Mouse (Mus musculus) CD4-positive helper T cell, adult 2 months (primary cell): ENCODE results near the gene Cysrt1.

ENCODE experiments used
- DNase-seq: peaks from one replicate; pipeline ENCODE4 v3.0.0-alpha.2; 2012; ENCODE audit warnings: low read depth, missing footprints, low spot score

Gene Cysrt1

GRCm38 (mm10) chr2:25234551-25235220 is 7.6 kb downstream of the Cysrt1 start:
- DNase-seq, result no peak

GRCm38 (mm10) chr2:25234050-25234449 is 8.2 kb downstream of the Cysrt1 start, which contains the start of gene Slc34a3:
Gene Slc34a3 (minus strand): TSS chr2:25234364.
- no peak for DNase-seq

DNA sequence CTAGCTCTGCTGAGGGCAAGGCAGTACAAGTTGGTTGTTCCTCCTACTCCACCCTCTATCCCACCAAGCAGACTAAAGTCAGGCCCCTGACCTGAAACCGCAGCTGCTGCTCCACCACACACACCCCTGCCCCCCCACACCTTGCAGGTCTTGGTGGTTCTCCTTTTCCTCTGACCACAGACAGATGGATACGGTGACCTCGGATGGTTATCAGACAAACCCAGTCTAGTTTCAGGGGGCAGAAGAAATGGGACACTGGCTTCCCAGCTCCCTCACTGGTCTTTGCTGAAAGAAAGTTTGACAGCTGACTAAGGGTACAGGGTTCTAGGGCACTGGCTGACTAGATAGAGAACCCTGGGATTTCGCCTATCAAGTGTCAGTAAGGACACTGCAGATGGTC is 8.8 kb downstream of the Cysrt1 start:
- no peak for DNase-seq

DNA sequence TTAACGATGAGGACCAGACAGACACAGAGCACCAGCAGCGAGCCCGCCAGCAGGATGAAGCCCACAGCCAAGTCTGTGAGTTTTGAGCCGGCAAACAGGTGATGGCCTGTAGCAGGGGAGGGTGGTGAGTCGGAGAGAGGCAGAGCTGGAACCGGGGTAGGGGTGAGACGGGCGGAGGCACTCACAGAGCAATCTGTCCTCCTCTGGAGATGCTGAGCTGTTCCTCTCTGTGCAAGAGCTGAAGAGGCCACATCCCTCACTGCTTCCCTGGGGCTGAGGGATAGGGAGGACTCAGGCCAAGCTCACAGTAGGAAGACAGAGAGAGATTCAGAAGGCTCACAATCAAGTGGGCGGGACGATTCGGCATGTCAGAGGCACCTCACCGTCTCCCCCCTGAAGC is 11.2 kb downstream of the Cysrt1 start:
- no peak for DNase-seq

GRCm38 (mm10) chr2:25230581-25230980 is 11.7 kb downstream of the Cysrt1 start:
- no peak for DNase-seq

GRCm38 (mm10) chr2:25229582-25229981 is 12.7 kb downstream of the Cysrt1 start:
- DNase-seq, result no peak

DNA sequence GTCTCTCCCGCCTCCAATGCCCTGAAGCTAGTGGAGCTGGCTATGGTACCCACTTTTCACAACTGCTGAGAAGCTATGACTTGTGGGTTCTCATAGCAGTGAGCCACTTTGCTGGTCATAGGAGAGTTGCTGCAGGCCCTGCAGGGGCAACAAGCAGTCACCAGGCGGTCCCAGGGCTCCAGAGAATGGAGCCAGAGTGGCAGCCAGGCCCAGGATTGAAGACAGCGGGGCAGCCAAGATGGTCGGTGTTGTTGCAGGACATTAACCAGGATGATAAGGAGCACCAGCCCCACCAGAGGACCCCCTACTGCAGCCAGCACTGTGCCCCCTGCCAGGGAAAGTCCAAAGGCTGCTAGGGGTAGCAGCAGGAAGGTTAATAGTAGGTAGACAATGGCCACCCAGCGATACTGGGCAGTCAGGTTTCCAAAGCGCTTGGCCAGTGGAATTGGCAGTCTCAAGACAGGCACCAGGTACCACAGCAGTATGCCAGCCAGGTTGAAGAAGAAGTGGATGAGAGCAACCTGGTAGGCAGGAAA is 13.2 kb downstream of the Cysrt1 start:
- DNase-seq, result no peak

- DNase-seq, result peak; percentile 91
Observed at GRCm38 (mm10) chr2:25228431-25228889, 13.8 kb downstream of the Cysrt1 start.

- DNase-seq, result no peak
Observed at GRCm38 (mm10) chr2:25227406-25227805, 14.8 kb downstream of the Cysrt1 start.

- no peak for DNase-seq
Observed at GRCm38 (mm10) chr2:25226864-25227263, 15.4 kb downstream of the Cysrt1 start.

DNA sequence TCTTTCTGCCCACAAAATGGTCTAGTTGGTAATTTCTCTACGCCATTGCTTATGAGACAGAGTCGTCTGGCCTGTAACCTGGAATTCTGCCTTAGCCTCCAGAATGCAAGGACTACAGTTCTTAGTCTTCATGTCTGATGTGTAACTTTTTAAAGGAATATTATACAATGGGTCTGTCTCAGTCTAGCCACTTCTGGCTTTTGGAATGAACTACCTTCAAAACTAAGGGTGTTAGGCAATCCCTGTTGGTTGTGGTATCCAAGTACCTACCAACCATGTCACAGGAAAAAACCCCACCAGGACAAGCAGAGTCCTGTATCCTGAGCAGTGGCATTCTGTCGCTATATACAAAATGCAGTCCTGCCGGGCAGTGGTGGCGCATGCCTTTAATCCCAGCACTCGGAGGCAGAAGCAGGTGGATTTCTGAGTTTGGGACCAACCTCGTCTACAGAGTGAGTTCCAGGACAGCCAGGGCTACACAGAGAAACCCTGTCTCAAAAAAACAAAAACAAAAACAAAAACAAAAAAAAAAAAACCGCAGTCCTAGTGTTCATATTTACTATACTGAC is 16.4 kb downstream of the Cysrt1 start:
- DNase-seq, result no peak

GRCm38 (mm10) chr2:25224766-25225752 is 17.2 kb downstream of the Cysrt1 start:
- no peak for DNase-seq

DNA sequence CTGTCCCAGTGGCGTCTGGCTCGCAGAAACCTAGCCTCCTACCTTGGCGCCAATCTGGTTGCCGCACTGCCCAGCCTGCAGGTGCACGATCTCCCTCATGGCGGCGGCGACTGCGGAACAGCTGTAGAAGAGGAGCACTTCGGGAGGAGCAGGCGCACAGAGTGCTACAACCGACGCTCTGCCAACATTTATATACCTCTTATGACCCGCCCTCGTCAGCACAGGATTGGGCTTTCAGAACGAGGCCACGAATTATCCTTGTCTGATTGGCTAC is 17.8 kb downstream of the Cysrt1 start, which contains the start of gene Tubb4b:
TSS of gene Tubb4b (minus strand) at position 211 of the 274 bp plus-strand sequence.
- DNase-seq, result peak; percentile 99

- DNase-seq, result no peak
Observed at GRCm38 (mm10) chr2:25223681-25224491, 18.4 kb downstream of the Cysrt1 start.

- DNase-seq, result no peak
Observed at GRCm38 (mm10) chr2:25221331-25221772, 20.9 kb downstream of the Cysrt1 start.

DNA sequence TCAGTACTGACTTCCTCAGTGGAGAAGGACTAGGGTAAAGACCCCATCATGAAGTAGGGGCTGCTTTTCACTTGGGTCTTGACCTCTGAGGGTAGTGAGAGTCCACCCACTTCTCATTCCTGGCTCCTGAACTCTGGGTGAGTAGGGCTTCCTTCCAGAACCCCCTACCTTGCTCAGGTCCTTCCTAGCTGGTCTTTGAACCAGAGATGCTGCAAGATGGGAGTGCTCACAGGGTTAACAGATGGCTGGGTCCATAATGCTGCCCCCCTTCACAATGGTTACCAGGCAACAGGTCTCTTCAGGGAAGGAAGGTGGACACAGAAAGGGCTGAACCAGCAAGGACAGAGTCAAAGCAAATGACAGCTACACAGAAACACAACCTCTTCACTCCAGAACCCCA is 23.8 kb downstream of the Cysrt1 start, which contains the start of gene Fam166a:
TSS of gene Fam166a (plus strand) at position 301 of the 400 bp plus-strand sequence.
- DNase-seq, result no peak

GRCm38 (mm10) chr2:25217666-25218065 is 24.6 kb downstream of the Cysrt1 start:
- DNase-seq, result no peak

DNA sequence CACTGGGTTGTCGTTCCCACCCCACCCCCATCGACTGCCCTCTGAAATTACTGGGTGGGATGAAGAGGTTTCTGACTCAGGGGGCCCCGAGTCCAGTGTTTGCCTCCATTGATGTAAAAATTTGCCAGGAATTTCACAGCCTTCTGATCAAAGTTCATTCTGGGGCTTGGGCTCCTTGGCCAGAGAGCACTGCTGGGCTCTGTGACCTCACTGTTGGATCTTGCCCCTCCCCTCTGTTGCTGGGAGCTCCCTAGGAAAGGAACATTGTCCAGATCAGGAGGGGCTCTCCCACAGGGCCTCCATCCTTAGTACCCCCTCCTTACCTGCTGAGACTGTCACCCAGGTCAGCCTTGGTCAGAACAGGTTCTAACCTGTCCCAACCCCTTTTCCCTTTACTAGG is 27.8 kb downstream of the Cysrt1 start, which contains the start of gene Stpg3:
TSS of gene Stpg3 (minus strand) at position 194 of the 400 bp plus-strand sequence.
- no peak for DNase-seq

GRCm38 (mm10) chr2:25213266-25213865 is 28.9 kb downstream of the Cysrt1 start:
- no peak for DNase-seq

GRCm38 (mm10) chr2:25211121-25211670 is 31.1 kb downstream of the Cysrt1 start, which contains the start of gene Nelfb:
Gene Nelfb (minus strand): TSS chr2:25211489.
- DNase-seq, result peak; percentile 90
